Mouse (Mus musculus) WW6 (cell line): Measurements from ENCODE around the gene Trex1.
A peak's percentile ranks its signal among the peaks of the same experiment; 100 is the strongest.

Experiments
- DNase-seq: peaks from one replicate; pipeline ENCODE4 v3.0.0-alpha.2; 2013; ENCODE audit warnings: low read depth, low spot score

The Trex1 gene

GRCm38 (mm10) chr9:109059136-109059903, at the start of gene Trex1:
Gene Trex1 (minus strand): TSS chr9:109059734.
- peak; percentile 68 for DNase-seq

GRCm38 (mm10) chr9:109107341-109107740, 47.8 kb upstream of the Trex1 start:
- no peak for DNase-seq

- no peak for DNase-seq
These were observed 46.1 kb upstream of the Trex1 start for GRCm38 (mm10) chr9:109105648-109106047.

GRCm38 (mm10) chr9:109105011-109105410, 45.5 kb upstream of the Trex1 start:
- no peak for DNase-seq

- no peak for DNase-seq
These were observed 44.5 kb upstream of the Trex1 start for GRCm38 (mm10) chr9:109104083-109104482.

GRCm38 (mm10) chr9:109103250-109103649, 43.7 kb upstream of the Trex1 start:
- no peak for DNase-seq

GRCm38 (mm10) chr9:109102541-109102940, 43.0 kb upstream of the Trex1 start:
- DNase-seq = no peak

GRCm38 (mm10) chr9:109101933-109102445, 42.5 kb upstream of the Trex1 start:
- DNase-seq = no peak

GRCm38 (mm10) chr9:109100307-109100928, 40.9 kb upstream of the Trex1 start:
- no peak for DNase-seq

GRCm38 (mm10) chr9:109098969-109099368, 39.4 kb upstream of the Trex1 start:
- DNase-seq = no peak

GRCm38 (mm10) chr9:109098366-109098765, 38.8 kb upstream of the Trex1 start:
- no peak for DNase-seq

- no peak for DNase-seq
These were observed 38.3 kb upstream of the Trex1 start for GRCm38 (mm10) chr9:109097831-109098230.

- DNase-seq = no peak
These were observed 37.8 kb upstream of the Trex1 start for GRCm38 (mm10) chr9:109097291-109097690.

GRCm38 (mm10) chr9:109096856-109097255, 37.3 kb upstream of the Trex1 start:
- DNase-seq = no peak

GRCm38 (mm10) chr9:109096251-109096661, 36.7 kb upstream of the Trex1 start:
- no peak for DNase-seq

- peak; percentile 61 for DNase-seq
These were observed 35.8 kb upstream of the Trex1 start, which contains the start of gene Plxnb1 for GRCm38 (mm10) chr9:109095137-109095982. Gene Plxnb1 (plus strand): TSS chr9:109095389.

GRCm38 (mm10) chr9:109094553-109095136, 35.1 kb upstream of the Trex1 start:
- peak; percentile 34 for DNase-seq

GRCm38 (mm10) chr9:109093786-109094552, 34.4 kb upstream of the Trex1 start:
- no peak for DNase-seq

- DNase-seq = no peak
These were observed 33.3 kb upstream of the Trex1 start for GRCm38 (mm10) chr9:109092799-109093198.

GRCm38 (mm10) chr9:109091802-109092201, 32.3 kb upstream of the Trex1 start:
- no peak for DNase-seq

- no peak for DNase-seq
These were observed 30.9 kb upstream of the Trex1 start for GRCm38 (mm10) chr9:109090446-109090845.
